Mouse (Mus musculus) ES-E14 (cell line): Measurements from ENCODE around the gene Iqcd. TPM values are rescaled to one million over a fixed set of nuclear protein-coding genes. Genes with fewer than 3 reads are reported as not detected.
A peak's percentile ranks its signal among the peaks of the same experiment; 100 is the strongest.

ENCODE experiments used
- DNase-seq: peaks from one replicate; pipeline ENCODE4 v3.0.0-alpha.2; 2013; ENCODE audit warnings: low read depth, low spot score
- H3K27ac ChIP-seq: 2 replicates; pipeline ENCODE4 v1.5.1; 2012; ENCODE audit warnings: low read depth, mild to moderate bottlenecking, low read length, moderate library complexity, mixed read lengths; ENCODE audit not compliant: poor library complexity, insufficient read depth, severe bottlenecking
- H3K36me3 ChIP-seq: 2 replicates; pipeline ENCODE4 v1.6.1; 2012; ENCODE audit warnings: mild to moderate bottlenecking, low read length, moderate library complexity, mixed read lengths; ENCODE audit not compliant: control insufficient read depth, poor library complexity, insufficient read depth, severe bottlenecking
- H3K4me1 ChIP-seq, 2 experiments: fragments of 150-350 bp in 1 of 2; sonication (generic) in 1 of 2; 2 replicates each; pipeline ENCODE4 v1.6.1; 2012; ENCODE audit warnings: low read length in 2 of 2, mild to moderate bottlenecking in 1 of 2, mixed read lengths in 1 of 2; ENCODE audit not compliant: control insufficient read depth in 2 of 2, insufficient read depth in 2 of 2, poor library complexity in 1 of 2
- H3K4me3 ChIP-seq, 2 experiments: fragments of 150-350 bp in 1 of 2; sonication (generic) in 1 of 2; 2 replicates each; pipeline ENCODE4 v1.5.1; 2012; ENCODE audit warnings: low read length in 2 of 2, low read depth in 1 of 2, mild to moderate bottlenecking in 1 of 2, mixed read lengths in 1 of 2; ENCODE audit not compliant: insufficient read depth in 1 of 2, poor library complexity in 1 of 2, severe bottlenecking in 1 of 2
- H3K9ac ChIP-seq: 2 replicates; pipeline ENCODE4 v1.6.1; 2012; ENCODE audit warnings: low read depth, mild to moderate bottlenecking, low read length, mixed read lengths; ENCODE audit not compliant: poor library complexity, insufficient read depth, severe bottlenecking
- H3K9me3 ChIP-seq: fragments of 150-350 bp; sonication (generic); 2 replicates; pipeline ENCODE4 v1.6.1; 2012; ENCODE audit warnings: low read depth, mild to moderate bottlenecking, low read length; ENCODE audit not compliant: control insufficient read depth, insufficient read depth
- CHD2 ChIP-seq: IDR thresholded peaks from 2 replicates; pipeline ENCODE4 v1.6.1; 2014; ENCODE audit warnings: mild to moderate bottlenecking, low read depth, low read length, inconsistent platforms
- HCFC1 ChIP-seq: IDR thresholded peaks from 2 replicates; pipeline ENCODE4 v1.6.1; 2012; ENCODE audit warnings: low read length, inconsistent platforms, borderline replicate concordance; ENCODE audit not compliant: insufficient read depth
- MAFK ChIP-seq: IDR thresholded peaks from 2 replicates; pipeline ENCODE4 v1.6.1; 2014; ENCODE audit warnings: mild to moderate bottlenecking, low read depth, low read length, inconsistent platforms; ENCODE audit not compliant: insufficient read depth
- ZC3H11A ChIP-seq: IDR thresholded peaks from 2 replicates; pipeline ENCODE4 v1.6.1; 2012; ENCODE audit warnings: low read depth, mild to moderate bottlenecking, inconsistent platforms, low read length, borderline replicate concordance
- ZNF384 ChIP-seq: IDR thresholded peaks from 2 replicates; pipeline ENCODE4 v1.6.1; 2012; ENCODE audit warnings: low read depth, low read length, inconsistent platforms
- in situ Hi-C, 2 experiments: fragments of 600-800 bp; cut with MboI; formaldehyde crosslinking; loops; one replicate each; pipeline ENCODE4 v1.15.1; 2025; ENCODE audit warnings: low sequenced_read_pairs in 2 of 2, inconsistent platforms in 1 of 2; ENCODE audit not compliant: unreplicated experiment in 2 of 2
- total RNA-seq: library from RNA; depleted of rRNA; stranded (reverse); fragments of 300-350 nt; gene quantifications from 2 replicates; pipeline ENCODE4 v1.2.3, GENCODE M21; 2012

The Iqcd gene
- total RNA-seq, 1 experiment = not detected

GRCm38 (mm10) chr5:120555871-120556270, 32.9 kb upstream of the Iqcd start:
- TF ChIP-seq HCFC1 (no peak), MAFK (no peak), ZNF384 (no peak), CHD2 (no peak), ZC3H11A (no peak)
- Histone ChIP-seq H3K9me3 (no peaks in the 10 kb centered on the region), H3K4me3 (peak overlapping the region in 1 of 2 experiments; percentile 1; a peak in 1 of 4 replicates), H3K36me3 (peaks cover 6% of the 10 kb centered on the region; the same call in 1 of the 2 replicates), H3K27ac (no peak overlapping the region), H3K4me1 (peaks cover 0 to 33% of the 10 kb centered on the region in 2 experiments; a peak in 3 of 4 replicates), H3K9ac (no peak overlapping the region; the same call in 1 of the 2 replicates)
- in situ Hi-C loops = no loop called here
- no peak for DNase-seq

- no peak overlapping the region for H3K9ac ChIP-seq
These were observed 30.8 kb upstream of the Iqcd start for GRCm38 (mm10) chr5:120558041-120558440.

GRCm38 (mm10) chr5:120558762-120559161, 30.1 kb upstream of the Iqcd start:
- Histone ChIP-seq H3K9ac (peak overlapping the region; percentile 47; the same call in 1 of the 2 replicates), H3K36me3 (peaks cover 6% of the 10 kb centered on the region; the same call in 1 of the 2 replicates), H3K4me3 (peak overlapping the region; percentile 20 to 29; a peak in 3 of 4 replicates), H3K27ac (no peak overlapping the region), H3K9me3 (no peaks in the 10 kb centered on the region), H3K4me1 (peaks cover 0 to 39% of the 10 kb centered on the region in 2 experiments; a peak in 3 of 4 replicates)
- TF ChIP-seq ZC3H11A = no peak
- in situ Hi-C loops = no loop called here
- DNase-seq = no peak

More at GRCm38 (mm10) chr5:120558041-120558440, 30.8 kb upstream of the Iqcd start:
- H3K4me3 ChIP-seq = no peak overlapping the region
- DNase-seq = no peak
- H3K9me3 ChIP-seq = no peaks in the 10 kb centered on the region
- in situ Hi-C loops = no loop called here
- no peak for TF ChIP-seq ZC3H11A
- TF ChIP-seq ZNF384 = no peak
- no peak for TF ChIP-seq HCFC1
- peaks cover 0 to 39% of the 10 kb centered on the region in 2 experiments; a peak in 3 of 4 replicates for H3K4me1 ChIP-seq
- no peak overlapping the region for H3K27ac ChIP-seq
- H3K36me3 ChIP-seq = peaks cover 6% of the 10 kb centered on the region; the same call in 1 of the 2 replicates

- DNase-seq = no peak
- in situ Hi-C loops = no loop called here
- Histone ChIP-seq H3K27ac (peak overlapping the region; percentile 27; the same call in 1 of the 2 replicates), H3K4me3 (peak overlapping the region in 1 of 2 experiments; percentile 41; a peak in 2 of 4 replicates), H3K4me1 (peaks cover 6 to 39% of the 10 kb centered on the region in 2 experiments), H3K9ac (peak overlapping the region; percentile 52; the same call in 1 of the 2 replicates), H3K36me3 (peaks cover 6% of the 10 kb centered on the region; the same call in 1 of the 2 replicates), H3K9me3 (no peaks in the 10 kb centered on the region)
- TF ChIP-seq ZC3H11A = no peak
- TF ChIP-seq HCFC1 = no peak
- no peak for TF ChIP-seq MAFK
- no peak for TF ChIP-seq ZNF384
- no peak for TF ChIP-seq CHD2
These were observed 28.6 kb upstream of the Iqcd start for GRCm38 (mm10) chr5:120560129-120560615.
